Mouse (Mus musculus): ENCODE data around the gene Acat2.
"Not testable (repeated sequence)": the region's sequence is repeated elsewhere in the genome, so short reads cannot be mapped to it uniquely, and the experiment has no call there.

Gene Acat2

DNA sequence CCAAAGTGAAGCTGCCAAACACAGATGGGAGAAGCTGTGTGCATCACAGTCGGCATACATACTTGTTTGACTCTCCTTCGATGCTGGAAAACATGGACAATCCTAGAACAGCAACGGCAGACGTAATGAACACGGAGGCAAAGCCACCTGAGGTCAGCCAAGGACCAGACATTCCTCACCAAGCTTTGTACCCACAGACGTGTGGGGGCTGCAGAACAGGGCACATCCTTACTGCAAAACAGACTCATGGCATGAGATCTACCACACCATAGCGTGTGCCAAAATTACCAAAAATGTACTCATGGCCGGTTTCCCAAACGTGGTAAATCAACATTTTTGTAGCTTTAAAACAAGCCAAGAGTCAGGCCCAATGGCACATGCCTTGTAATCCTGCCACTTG, 54.1 kb downstream of the Acat2 start:
- no peak for DNase-seq (ENCODE audit: low read depth, low spot score)

GRCm38 (mm10) chr17:12905810-12906209, 54.7 kb downstream of the Acat2 start:
- DNase-seq (ENCODE audit: low read depth, low spot score) = no peak

- DNase-seq (ENCODE audit: low read depth, low spot score) = no peak
Measured at GRCm38 (mm10) chr17:12904349-12904748, 56.2 kb downstream of the Acat2 start.

GRCm38 (mm10) chr17:12903372-12904333, 56.9 kb downstream of the Acat2 start:
- no peak for DNase-seq (ENCODE audit: low read depth, low spot score)

DNA sequence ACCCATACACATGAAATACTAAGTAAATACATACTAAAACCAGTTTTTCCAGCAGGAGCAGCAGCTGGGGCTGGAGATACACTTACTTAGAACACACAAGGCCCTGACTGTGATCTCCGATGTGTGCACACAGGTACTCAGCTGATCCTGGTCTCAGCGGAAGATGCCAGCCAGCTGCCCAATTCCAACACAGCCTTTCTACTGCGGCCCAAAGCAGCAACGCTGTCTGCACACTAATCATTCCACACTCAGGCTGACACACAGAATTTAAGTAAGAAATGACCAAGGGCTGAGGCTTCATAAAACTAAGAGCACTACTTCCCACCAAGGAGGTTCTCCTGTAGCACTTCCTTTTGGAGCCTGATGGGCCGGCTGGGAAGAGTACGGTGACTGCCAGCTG, 58.3 kb downstream of the Acat2 start:
- DNase-seq (ENCODE audit: low read depth, low spot score) = no peak

GRCm38 (mm10) chr17:12898607-12899006, 61.9 kb downstream of the Acat2 start:
- DNase-seq (ENCODE audit: low read depth, low spot score) = not testable (repeated sequence)

DNA sequence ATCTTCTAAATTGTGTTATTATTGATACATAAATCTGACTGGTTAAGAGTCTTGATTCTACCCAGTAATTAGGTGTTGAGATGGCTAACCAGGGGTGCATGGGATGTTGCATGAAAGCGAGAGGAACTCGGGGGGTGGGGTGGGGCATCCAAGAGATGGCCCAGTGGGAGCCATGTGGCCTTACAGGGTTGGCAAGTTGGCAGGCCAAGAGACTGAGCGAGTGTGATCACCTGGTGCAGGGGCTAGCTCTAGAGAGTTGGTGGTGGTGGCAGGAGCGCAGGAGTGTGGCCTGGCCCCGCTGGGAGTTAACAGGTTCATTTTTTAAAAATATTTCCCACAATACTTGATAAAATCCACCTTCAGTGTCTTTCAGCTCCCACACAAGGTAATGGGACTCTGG, 62.9 kb downstream of the Acat2 start:
- no peak for DNase-seq (ENCODE audit: low read depth, low spot score)
